Mouse (Mus musculus): Measurements from ENCODE around the gene Setdb1.

DNA sequence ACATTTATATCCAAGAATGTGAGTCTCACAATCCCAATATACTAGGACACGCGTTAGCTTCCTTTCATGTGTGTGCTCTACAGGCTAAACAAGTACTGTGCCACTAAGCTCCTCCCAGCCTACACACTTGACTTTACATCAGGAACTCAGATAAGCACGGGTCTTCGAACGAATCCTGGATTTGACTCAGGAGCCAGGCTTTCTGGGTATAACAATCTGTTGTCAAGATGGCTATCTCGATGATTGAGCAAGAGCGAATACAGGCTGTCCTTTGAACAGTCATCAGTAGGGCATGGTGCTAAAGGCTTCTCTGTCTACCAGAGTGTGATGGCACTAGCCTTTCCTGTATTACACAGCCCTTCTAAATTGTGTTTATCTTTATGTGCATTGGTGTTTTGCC lies 59.0 kb downstream of the Setdb1 start:
- TF ChIP-seq POLR2A (IDR thresholded peaks at IDR 0.05; ENCODE audit: insufficient read depth, low read depth, low read length) (no peak), CTCF (IDR thresholded peaks at IDR 0.05; ENCODE audit: insufficient read depth, low read depth, low read length) (no peak)

Data from olfactory bulb, adult 2 months (tissue).